22 mouse cellular contexts compared by ENCODE assay signal in the genomic region with DNA sequence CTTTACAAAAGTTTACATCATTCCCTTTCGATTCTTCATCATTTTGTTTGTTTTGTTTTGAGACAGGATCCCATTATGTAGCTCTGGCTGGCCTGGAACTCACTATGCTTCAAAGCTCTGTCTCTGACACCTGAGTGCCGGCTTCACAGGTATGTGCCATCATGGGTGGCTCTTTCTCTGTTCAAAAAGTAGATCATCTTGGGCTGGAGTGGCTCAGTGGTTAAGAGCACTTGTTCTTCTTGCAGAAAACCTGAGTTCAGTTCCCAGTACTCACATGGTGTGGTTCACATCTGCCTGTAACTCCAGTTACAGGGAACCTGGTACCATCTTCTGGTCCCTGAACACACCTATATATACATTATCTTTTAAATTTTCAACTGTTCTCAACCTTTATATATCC. TPM values are rescaled to one million over a fixed set of nuclear protein-coding genes. Genes with fewer than 3 reads are reported as not detected.
DNase-seq lines count a peak whose midpoint lies in the region; ATAC-seq and TF ChIP-seq lines count a peak whose summit lies in the region.
"Had no signal": no experiment of that assay in that cellular context is flagged by ENCODE, and none has a peak within 500 bp of the region (broad histone marks: within the 10 kb centered on the region; RNA-seq: fewer than 3 reads in every experiment).

No protein-coding gene starts in this region.

- TF ChIP-seq POLR2A in spleen, adult 2 months (IDR thresholded peaks at IDR 0.05; ENCODE audit: low read depth, low read length), result no peak

- 80% methylated on average over 2 of the region's 2 CpGs for WGBS in liver, postnatal 0 days (ENCODE audit: insufficient replicate concordance)
- 82% methylated on average over 2 of the region's 2 CpGs for WGBS in liver, embryonic 12.5 days (ENCODE audit: insufficient replicate concordance)
- 83% methylated on average over 2 of the region's 2 CpGs for WGBS in spleen, adult 2 months

- no peak for ATAC-seq in liver, postnatal 0 days
- no peak for ATAC-seq in liver, embryonic 12.5 days
- ATAC-seq: forebrain, embryonic 13.5 days; forebrain, postnatal 0 days had no signal

- no peak for TF ChIP-seq CTCF in liver, postnatal 0 days (IDR thresholded peaks at IDR 0.05; ENCODE audit: low read depth)
- TF ChIP-seq CTCF in spleen, adult 2 months (IDR thresholded peaks at IDR 0.05; ENCODE audit: extremely low read depth, insufficient read depth, insufficient read length, insufficient replicate concordance), result no peak

- peak overlapping the region; percentile 46; the same call in 1 of the 2 replicates for H3K27ac ChIP-seq in liver, postnatal 0 days (ENCODE audit: low read depth)
- H3K27ac ChIP-seq in liver, embryonic 12.5 days, result no peak overlapping the region
- peak overlapping the region; percentile 48; the same call in 1 of the 2 replicates for H3K27ac ChIP-seq in spleen, adult 2 months (ENCODE audit: insufficient read depth, low read length)
- H3K27ac ChIP-seq: embryonic facial prominence, embryonic 10.5 days; forebrain, embryonic 13.5 days; hindbrain, embryonic 15.5 days had no signal

- H3K4me2 ChIP-seq in liver, postnatal 0 days (ENCODE audit: low read depth, low read length), result no peak overlapping the region
- H3K4me2 ChIP-seq in liver, embryonic 12.5 days, result no peak overlapping the region
- H3K4me2 ChIP-seq: forebrain, embryonic 13.5 days; heart, embryonic 12.5 days; hindbrain, embryonic 15.5 days had no signal

- H3K9me3 ChIP-seq in liver, postnatal 0 days (ENCODE audit: low read length), result no peaks in the 10 kb centered on the region
- H3K9me3 ChIP-seq in liver, embryonic 12.5 days (replicated peaks), result no peaks in the 10 kb centered on the region
- H3K9me3 ChIP-seq: embryonic facial prominence, embryonic 10.5 days; forebrain, embryonic 13.5 days; heart, embryonic 12.5 days; hindbrain, embryonic 15.5 days had no signal

- no peaks in the 10 kb centered on the region for H3K27me3 ChIP-seq in liver, postnatal 0 days (ENCODE audit: insufficient read depth, low read length)
- no peaks in the 10 kb centered on the region for H3K27me3 ChIP-seq in liver, embryonic 12.5 days (replicated peaks)
- H3K27me3 ChIP-seq in spleen, adult 2 months (ENCODE audit: control insufficient read depth, insufficient read depth, low read length), result no peaks in the 10 kb centered on the region
- H3K27me3 ChIP-seq: forebrain, embryonic 13.5 days; heart, embryonic 12.5 days; hindbrain, embryonic 15.5 days had no signal

- H3K4me3 ChIP-seq in liver, postnatal 0 days (ENCODE audit: low read depth, low read length), result no peak overlapping the region
- H3K4me3 ChIP-seq in liver, embryonic 12.5 days, result no peak overlapping the region
- H3K4me3 ChIP-seq in spleen, adult 2 months (ENCODE audit: extremely low read depth, insufficient read depth, insufficient read length), result no peak overlapping the region
- H3K4me3 ChIP-seq: embryonic facial prominence, embryonic 10.5 days; forebrain, embryonic 13.5 days; heart, embryonic 12.5 days; hindbrain, embryonic 15.5 days had no signal

- peaks cover 27% of the 10 kb centered on the region for H3K4me1 ChIP-seq in liver, postnatal 0 days (ENCODE audit: insufficient read depth)
- H3K4me1 ChIP-seq in liver, embryonic 12.5 days, result peaks cover 54% of the 10 kb centered on the region
- H3K4me1 ChIP-seq in spleen, adult 2 months (ENCODE audit: control insufficient read depth, insufficient read depth, insufficient read length), result peaks cover 20% of the 10 kb centered on the region
- H3K4me1 ChIP-seq: embryonic facial prominence, embryonic 10.5 days; hindbrain, embryonic 15.5 days had no signal

- TF ChIP-seq EP300 in liver, postnatal 0 days (IDR thresholded peaks at IDR 0.05; ENCODE audit: low read depth), result no peak

- H3K9ac ChIP-seq in liver, postnatal 0 days (replicated peaks), result no peak overlapping the region
- no peak overlapping the region for H3K9ac ChIP-seq in liver, embryonic 12.5 days
- H3K9ac ChIP-seq: forebrain, embryonic 13.5 days; forebrain, postnatal 0 days; heart, embryonic 12.5 days; hindbrain, embryonic 15.5 days had no signal

- DNase-seq in heart, adult 11 months, result peak; percentile 81
- no peak for DNase-seq in heart, adult 18-20 months
- DNase-seq in liver, postnatal 0 days, result no peak
- no peak for DNase-seq in spleen, adult 2 months (ENCODE audit: low read depth in 1 of 2, low spot score in 2 of 2)
- no peak for DNase-seq in spleen, postnatal 14 days (ENCODE audit: low spot score in 2 of 2)
- DNase-seq in c-Kit-positive CD71-positive TER-119-positive erythroid progenitor cells, embryonic 14.5 days (ENCODE audit: low spot score), result no peak
- DNase-seq: adrenal gland, postnatal 10 days; cerebellum, adult 18-20 months; cerebellum, adult 9-11 months; cerebellum, postnatal 36 days; forebrain, postnatal 0 days; gastrocnemius, postnatal 36 days had no signal

- no peaks in the 10 kb centered on the region for H3K36me3 ChIP-seq in liver, postnatal 0 days (replicated peaks; ENCODE audit: insufficient read depth, low read length)
- H3K36me3 ChIP-seq in liver, embryonic 12.5 days, result no peaks in the 10 kb centered on the region
- H3K36me3 ChIP-seq in spleen, adult 2 months (ENCODE audit: control insufficient read depth, insufficient read depth, low read length), result peaks cover 3% of the 10 kb centered on the region
- H3K36me3 ChIP-seq: embryonic facial prominence, embryonic 10.5 days; heart, embryonic 12.5 days; hindbrain, embryonic 15.5 days had no signal

RNA-seq across cellular contexts. Expression of a gene that starts 44.7 kb away (rescaled TPM):
- total RNA-seq in heart, adult 18-20 months (2021), result 10 to 100 TPM; 32.0 to 46.1 TPM
- polyA plus RNA-seq in liver, postnatal 0 days (2015; fragmentation: Nextera tagmentation; extraction: Ambion mirVana), result 2.3 and 3.0 TPM in 2 replicates
- polyA plus RNA-seq in liver, embryonic 12.5 days (2016; fragmentation: Nextera tagmentation; extraction: Ambion mirVana), result not detected in 2 replicates
- 47.0 and 47.4 TPM in 2 replicates for polyA plus RNA-seq in spleen, adult 2 months (2012; rRNA removed)
- polyA plus RNA-seq: embryonic facial prominence, embryonic 10.5 days; forebrain, embryonic 13.5 days; forebrain, postnatal 0 days; hindbrain, embryonic 11.5 days had no signal

RNA-seq across cellular contexts. Expression of a gene that starts 50.2 kb away (rescaled TPM):
- total RNA-seq in heart, adult 18-20 months (2021), result 1 to 10 TPM in 1 of 2 experiments, under 1 TPM in 1; 0.17 to 1.6 TPM
- 1.0 and 1.5 TPM in 2 replicates for polyA plus RNA-seq in liver, postnatal 0 days (2015; fragmentation: Nextera tagmentation; extraction: Ambion mirVana)
- polyA plus RNA-seq in liver, embryonic 12.5 days (2016; fragmentation: Nextera tagmentation; extraction: Ambion mirVana), result 1.3 TPM in 2 replicates
- 4.4 and 5.0 TPM in 2 replicates for polyA plus RNA-seq in spleen, adult 2 months (2012; rRNA removed)
- total RNA-seq: forebrain, postnatal 0 days; gastrocnemius, adult 8-10 months; MEL had no signal
- polyA plus RNA-seq: brain, embryonic 14.5 days; C2C12; embryonic facial prominence, embryonic 10.5 days; forebrain, embryonic 13.5 days; heart, embryonic 12.5 days; hindbrain, embryonic 15.5 days had no signal

Comparison
In these comparisons a context has a peak if more than half of its experiments do, and no peak if none do; other contexts are left out.
1. RNA of a gene that starts 44.7 kb away (polyA plus RNA-seq): 47.0 to 47.4 TPM in spleen, adult 2 months; 2.3 to 3.0 TPM in liver, postnatal 0 days and not detected in liver, embryonic 12.5 days; every median in the first group is over 10 times any median in the second.